Mouse (Mus musculus) adrenal gland, postnatal 14 days (tissue): ENCODE measurements around the gene Cuedc1. TPM values are rescaled to one million over a fixed set of nuclear protein-coding genes. Genes with fewer than 3 reads are reported as not detected.
A peak's percentile ranks its signal among the peaks of the same experiment; 100 is the strongest.
"Not testable (repeated sequence)": the region's sequence is repeated elsewhere in the genome, so short reads cannot be mapped to it uniquely, and the experiment has no call there.

ENCODE experiments used
- DNase-seq: peaks from one replicate; pipeline ENCODE4 v3.0.0; 2021; ENCODE audit warnings: mixed read lengths
- total RNA-seq: library from RNA; stranded (reverse); gene quantifications from 2 replicates; pipeline ENCODE4 v1.2.3, GENCODE M21; 2021

Cuedc1 gene
- total RNA-seq, 1 experiment from 2014 or later, result 37.9 TPM

GRCm38 (mm10) chr11:88204593-88205368 lies 106.9 kb downstream of the Cuedc1 start:
- peak; percentile 62 for DNase-seq

DNA sequence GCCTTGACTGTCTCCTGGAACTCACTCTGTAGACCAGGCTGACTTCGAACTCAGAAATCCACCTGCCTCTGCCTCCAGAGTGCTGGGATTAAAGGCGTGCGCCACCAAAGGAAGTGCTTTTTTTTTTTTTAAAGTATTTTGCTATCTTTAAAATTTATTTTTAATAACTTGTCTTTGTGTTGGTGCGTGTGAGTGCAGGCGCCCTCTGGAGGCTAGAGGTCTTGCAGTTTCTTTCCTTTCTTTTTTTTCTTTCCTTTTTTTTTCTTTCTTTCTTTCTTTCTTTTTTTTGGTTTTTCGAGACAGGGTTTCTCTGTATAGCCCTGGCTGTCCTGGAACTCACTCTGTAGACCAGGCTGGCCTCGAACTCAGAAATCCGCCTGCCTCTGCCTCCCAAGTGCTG lies 108.7 kb downstream of the Cuedc1 start:
- not testable (repeated sequence) for DNase-seq

DNA sequence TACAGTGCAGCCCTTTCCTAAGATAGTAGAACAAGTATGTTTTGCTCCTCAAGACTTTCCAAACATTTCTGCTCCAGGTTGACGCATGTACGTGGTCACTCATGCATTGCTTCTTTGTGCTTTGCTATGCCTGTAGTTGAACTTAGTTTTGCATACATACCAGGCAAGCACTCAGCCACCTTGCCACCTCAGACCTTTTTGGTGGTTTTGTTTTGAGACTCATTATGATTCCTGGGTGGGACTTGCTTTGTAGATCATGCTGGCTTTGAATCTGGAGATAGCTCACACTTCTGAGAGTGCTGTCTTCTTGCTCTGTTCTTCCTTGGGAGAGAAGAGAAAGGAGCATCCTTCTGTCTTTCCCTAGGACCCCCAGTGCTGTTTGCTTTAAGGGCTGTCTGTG lies 109.8 kb downstream of the Cuedc1 start:
- no peak for DNase-seq

DNA sequence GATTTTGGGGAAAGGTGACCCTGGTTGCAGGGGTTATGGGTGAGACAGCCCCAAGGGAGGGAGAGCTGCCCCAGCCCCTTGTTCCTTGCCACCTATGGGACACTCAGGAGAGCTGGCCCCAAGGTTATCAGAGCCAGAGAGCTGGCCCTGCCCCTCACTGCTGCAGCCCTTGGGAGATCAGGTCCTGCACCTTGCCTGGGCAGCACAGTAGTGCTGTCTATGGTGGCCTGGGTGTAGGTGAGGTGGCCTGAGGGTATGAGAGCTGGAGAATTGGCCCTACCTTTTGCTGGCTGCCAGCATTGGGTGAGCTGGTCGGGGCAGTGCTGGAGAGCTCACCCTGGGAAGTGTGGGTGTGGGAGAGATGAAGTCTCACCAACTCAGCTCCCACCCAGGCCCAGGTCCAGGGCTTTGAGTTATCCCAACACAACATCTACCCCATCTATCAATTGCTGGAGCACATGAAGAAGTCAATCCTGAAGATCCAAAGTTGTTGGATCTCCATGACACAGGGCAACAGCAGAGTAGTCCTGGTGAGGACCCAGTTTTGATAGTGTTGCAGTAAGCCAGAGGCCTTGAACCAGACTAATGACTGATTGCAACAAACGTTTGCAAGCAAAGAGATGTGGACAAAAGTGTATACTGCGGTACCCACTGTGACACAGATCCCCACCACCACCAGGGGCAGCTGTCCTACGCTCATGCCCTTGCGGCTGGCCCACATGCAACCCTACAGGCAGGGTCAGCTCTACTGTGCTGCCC lies 114.1 kb downstream of the Cuedc1 start:
- no peak for DNase-seq

DNA sequence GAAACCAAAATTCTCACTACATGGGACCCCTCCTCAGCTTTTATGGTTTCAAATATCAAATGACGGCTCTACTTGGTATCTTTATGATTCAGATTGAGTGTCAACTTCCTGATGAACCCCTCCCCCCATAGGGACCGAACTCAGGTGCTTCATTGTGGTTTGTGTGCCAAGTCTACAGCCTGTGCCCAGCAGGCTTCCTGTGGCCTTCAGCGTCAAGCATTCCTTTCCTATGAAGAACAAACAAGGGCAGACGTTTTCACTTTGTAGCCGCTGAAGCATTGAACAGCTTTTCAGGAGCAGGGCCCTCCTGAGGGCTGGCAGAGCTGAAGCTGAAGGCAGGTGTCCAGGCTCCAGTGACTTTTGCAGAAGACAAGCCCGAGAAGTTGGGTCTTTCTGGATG lies 115.9 kb downstream of the Cuedc1 start:
- no peak for DNase-seq

DNA sequence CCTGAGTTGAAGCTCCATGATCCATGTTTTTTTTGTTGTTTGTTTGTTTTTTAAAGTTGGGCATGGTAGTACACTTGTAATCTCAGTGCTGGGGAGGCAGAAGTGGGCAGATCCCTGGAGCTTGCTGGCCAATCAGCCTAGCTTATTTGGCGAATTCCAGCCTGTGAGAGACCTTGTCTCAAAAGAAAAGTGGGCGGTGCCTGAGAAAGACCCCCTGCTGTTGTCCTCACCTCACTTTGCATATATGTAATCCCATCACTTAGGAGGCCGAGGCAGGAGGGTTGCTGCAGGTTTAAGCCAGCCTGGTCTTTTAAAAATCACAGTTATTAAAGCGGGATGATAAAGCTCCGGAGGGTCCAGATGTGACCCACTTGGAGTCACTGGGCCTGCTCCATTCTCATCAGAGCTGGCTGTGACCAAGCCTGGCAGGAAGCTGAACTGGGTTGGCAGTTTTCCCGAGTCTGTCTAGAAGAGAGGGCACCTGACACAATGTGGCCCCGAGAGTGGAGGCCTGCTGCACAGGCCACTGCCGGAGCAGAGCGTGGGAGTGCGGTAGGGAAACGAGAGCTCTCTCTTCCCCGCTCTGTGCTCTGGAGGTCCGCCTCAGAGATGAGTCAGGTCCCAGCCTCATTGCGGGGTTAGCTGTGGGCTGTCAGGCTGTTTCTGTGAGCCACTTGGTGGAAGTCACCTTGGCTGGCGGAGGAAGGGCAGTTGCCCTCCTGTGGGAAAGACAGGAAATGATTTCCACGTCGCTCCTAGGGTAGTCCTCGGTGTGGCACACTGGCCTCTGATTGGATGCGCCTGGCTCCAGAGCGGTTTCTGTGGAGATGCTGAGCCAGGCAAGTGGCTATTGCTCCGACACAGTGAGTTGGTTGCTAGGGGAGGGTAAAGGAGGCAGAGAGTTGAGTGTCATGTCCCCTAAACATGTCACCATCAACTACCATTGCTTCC lies 117.3 kb downstream of the Cuedc1 start:
- peak; percentile 79 for DNase-seq

DNA sequence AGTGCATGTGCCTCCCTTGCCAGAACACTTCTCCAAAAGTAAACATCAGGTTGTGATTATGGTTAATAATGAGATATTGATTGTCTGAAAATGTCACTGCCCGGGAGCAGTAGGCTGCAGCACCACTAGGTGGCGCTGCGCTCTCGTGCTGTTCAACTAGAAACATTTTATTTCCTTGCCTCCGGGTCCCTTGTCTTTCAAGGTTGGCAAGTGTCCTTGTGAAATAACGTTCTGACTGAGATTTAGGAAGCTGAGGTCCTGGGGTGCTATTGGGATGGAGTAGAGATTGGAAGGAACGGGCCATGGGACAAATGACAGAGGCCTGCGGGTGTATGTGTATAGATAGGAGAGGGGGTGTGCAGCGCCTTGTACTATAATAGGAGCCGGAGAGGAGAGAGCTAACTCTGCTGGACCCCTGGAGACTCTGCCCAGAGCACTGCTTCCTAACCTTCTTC lies 118.4 kb downstream of the Cuedc1 start:
- peak; percentile 75 for DNase-seq

DNA sequence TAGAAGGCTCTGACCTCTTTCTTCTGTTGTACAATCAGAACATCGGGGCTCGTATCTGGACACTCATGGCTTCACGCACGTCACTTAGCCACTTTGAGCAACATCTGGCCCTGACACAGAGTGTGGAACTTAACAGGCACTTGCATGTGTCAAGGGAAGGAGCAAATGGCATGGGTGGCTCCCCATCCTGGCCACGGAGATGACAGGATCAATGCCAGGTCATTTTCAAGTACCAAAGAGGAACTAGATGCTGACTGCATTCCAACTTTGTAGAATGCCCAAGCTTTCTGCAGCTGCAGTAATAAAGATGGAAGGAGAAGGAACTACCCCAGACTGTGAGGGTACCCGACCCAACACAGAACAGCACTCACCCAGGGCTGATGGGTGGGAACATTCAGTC lies 120.3 kb downstream of the Cuedc1 start:
- DNase-seq, result no peak

DNA sequence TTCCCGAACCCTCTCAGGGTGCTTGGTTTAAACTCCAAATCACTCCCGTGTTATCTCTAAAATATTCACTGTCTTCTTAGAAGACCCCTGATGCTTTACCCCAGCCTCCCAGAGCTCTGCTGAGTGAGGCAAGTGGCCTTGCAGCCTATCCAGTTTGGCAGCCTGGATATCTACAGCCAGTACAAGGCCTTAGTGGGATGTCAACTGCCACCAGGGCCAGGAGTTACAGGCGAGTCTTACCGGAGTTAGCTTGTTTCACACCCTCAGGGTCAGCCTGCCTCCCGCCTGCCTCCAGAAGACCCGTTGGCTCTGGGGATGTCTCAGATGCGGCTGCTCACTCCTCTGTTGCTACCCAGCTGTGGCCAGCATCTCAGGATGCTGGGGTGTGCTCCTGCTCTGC lies 120.7 kb downstream of the Cuedc1 start:
- peak; percentile 61 for DNase-seq

- no peak for DNase-seq
Measured at GRCm38 (mm10) chr11:88221929-88222475, 124.1 kb downstream of the Cuedc1 start.

DNA sequence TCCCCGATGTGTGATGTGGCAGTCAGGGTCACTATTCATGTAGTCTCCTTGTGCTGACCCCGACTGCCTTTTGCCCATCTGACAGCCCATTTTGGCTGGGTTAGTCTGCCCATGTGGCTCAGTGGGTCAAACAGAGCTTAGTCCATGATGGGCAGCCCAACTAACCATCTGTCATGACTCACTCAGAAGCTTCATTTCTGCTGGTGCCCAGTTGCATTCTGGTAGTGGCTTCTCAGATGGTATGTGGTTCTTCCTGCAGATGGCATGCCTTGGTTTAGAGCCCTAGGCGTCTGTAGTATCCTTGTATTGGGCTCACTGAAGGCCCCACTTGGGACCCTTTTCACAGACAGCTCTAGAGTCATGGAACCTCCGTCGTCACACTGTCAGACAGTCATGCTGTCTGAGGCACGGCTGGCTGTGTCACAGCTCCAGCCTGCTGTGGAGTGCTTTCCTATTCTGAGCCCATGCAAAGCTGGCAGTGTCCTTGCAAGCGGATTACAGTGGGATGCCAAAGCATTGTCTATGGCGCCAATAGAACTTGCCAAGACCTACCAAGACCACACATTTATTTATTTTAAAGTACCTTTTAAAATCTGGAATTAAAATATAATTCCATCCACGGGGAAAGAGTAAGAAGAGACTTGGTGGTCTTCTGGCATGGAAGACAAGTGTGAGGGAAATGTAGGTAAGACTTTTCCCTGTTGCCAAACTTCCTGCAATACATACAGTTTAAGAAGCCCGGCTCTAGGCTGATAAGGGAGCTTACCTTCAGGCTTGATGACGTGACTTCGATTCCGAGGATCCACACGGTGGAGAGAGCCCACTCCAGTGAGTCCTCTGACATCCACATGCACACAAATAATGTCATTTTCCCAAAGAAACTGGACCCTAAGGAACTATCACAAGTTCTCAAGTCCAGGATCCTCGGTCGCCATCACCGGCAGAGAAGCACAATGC lies 129.4 kb downstream of the Cuedc1 start:
- DNase-seq, result no peak

DNA sequence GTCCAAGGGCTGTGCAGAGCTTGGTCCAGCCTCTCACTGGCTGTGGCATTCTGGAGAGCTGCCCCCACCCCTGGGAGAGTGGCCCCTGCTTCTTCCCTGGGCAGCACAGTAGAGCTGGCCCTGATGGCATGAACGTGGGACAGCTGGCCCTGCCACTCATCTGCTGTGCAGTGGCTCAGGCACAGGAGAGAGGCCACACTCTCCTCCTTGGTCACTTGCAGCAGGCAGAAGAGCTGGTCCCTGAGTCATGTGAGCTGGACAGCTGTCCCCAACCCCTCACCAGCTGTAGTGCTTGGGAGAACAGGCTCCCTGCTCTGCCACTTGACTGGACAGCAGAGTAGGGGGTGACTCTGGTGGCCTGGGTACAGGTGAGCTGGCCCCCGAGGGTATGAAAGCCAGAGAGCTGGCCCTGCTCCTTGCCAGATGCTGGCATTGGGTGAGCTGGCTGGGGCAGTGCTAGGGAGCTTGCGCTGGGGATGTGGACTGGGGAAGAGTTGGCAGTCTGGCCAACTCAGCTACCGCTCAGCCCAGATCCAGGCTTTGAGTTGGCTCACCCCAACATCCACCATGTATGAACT lies 133.4 kb downstream of the Cuedc1 start:
- DNase-seq, result no peak

GRCm38 (mm10) chr11:88233528-88234427 lies 135.9 kb downstream of the Cuedc1 start:
- DNase-seq, result no peak

DNA sequence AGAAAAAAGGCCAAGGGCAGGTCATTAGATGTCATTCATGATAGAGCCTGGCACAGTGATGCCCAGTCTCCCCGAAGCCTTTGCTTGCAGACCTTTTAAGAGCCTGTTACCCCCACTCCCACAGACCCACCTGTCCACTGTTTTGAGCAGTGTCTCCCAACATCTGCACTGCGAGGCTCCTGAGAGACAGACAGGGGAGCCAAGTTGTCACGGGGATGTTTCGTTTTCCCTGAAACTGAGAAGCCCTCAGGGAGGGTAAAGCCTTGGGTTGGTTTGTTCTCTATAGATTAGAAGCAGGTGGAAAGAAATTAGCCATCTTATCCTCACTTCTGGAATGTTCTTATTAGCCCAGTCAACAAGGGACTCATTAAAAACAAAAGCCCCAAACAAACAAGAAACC lies 136.9 kb downstream of the Cuedc1 start:
- no peak for DNase-seq

GRCm38 (mm10) chr11:88235221-88236203 lies 137.7 kb downstream of the Cuedc1 start:
- peak; percentile 80 for DNase-seq

DNA sequence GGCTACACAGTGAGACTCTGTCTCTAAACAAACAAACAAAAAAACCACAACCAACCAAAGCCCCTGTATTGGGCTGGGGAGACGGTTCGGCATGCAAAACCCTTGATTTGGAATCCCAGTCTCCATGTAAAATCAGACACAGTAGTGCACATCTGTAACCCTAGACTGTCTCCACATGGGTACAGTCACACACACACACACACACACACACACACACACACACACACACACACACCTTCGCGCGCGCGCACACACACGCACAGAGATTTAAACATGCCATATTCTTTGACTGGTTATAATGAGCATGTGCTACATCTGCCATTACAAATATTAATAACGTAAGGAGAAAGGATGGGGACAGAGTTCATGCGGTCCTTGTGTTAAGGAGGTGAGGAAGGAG lies 142.4 kb downstream of the Cuedc1 start:
- no peak for DNase-seq

DNA sequence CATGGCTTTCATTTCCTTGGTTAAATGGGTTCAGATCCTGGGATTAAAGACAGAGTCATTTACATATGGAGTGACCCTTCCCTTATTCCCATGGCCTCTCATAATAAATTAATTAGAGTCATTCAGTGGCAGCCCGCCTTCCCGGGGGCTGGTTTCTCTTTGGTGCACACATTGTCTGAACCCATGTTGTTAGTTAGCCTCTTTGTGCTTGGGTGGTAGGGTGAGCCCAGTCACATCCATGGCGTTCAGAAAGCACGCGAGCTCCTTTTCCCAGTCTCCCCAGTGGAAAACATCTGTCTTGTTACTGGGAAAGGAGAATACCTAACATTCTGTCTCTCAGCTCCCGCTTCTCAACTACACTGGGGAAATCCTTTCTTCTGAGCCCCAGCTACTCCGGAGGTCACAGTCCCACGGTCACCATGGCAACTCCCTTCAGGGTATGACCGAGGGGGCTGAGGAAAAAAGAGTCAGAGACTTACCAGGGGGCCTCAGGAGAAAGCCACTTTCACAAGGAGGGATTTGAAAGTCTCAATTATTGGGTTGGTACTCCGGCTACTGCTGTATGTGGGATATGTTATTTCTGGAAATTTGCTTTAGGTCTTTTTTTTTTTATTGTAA lies 143.0 kb downstream of the Cuedc1 start:
- DNase-seq, result no peak
